Mouse (Mus musculus) forebrain, postnatal 0 days (tissue): ENCODE data around the gene Gm6377. TPM values are rescaled to one million over a fixed set of nuclear protein-coding genes. Genes with fewer than 3 reads are reported as not detected.

ENCODE experiments used
- ATAC-seq: fragments of 200-750 bp; cut with Nextera tagmentation; 2 replicates; pipeline ENCODE4 v1.8.0; 2017; ENCODE audit warnings: mild to moderate bottlenecking, moderate library complexity
- DNase-seq: peaks from one replicate; pipeline ENCODE4 v3.0.0-alpha.2; 2015
- H3K27ac ChIP-seq: fragments of 300-500 bp; sonication (generic); 2 replicates; pipeline ENCODE4 v1.5.1; 2014; ENCODE audit warnings: low read depth, mild to moderate bottlenecking, antibody characterized with exemption, low read length, moderate library complexity, mixed read lengths
- H3K27me3 ChIP-seq: fragments of 300-500 bp; sonication (generic); 2 replicates; pipeline ENCODE4 v1.6.1; 2014; ENCODE audit warnings: mild to moderate bottlenecking, low read length, mixed read lengths; ENCODE audit not compliant: insufficient read depth
- H3K36me3 ChIP-seq: fragments of 300-500 bp; sonication (generic); 2 replicates; pipeline ENCODE4 v1.6.1; 2014; ENCODE audit warnings: mild to moderate bottlenecking, moderate library complexity; ENCODE audit not compliant: insufficient read depth
- H3K4me1 ChIP-seq: fragments of 300-500 bp; sonication (generic); 2 replicates; pipeline ENCODE4 v1.6.1; 2014; ENCODE audit warnings: antibody characterized with exemption; ENCODE audit not compliant: insufficient read depth
- H3K4me2 ChIP-seq: fragments of 300-500 bp; sonication (generic); 2 replicates; pipeline ENCODE4 v1.6.1; 2014; ENCODE audit warnings: low read depth, mild to moderate bottlenecking, moderate library complexity
- H3K4me3 ChIP-seq: fragments of 300-500 bp; sonication (generic); 2 replicates; pipeline ENCODE4 v1.5.1; 2014; ENCODE audit warnings: low read depth, low read length, mixed read lengths
- H3K9ac ChIP-seq: fragments of 300-500 bp; sonication (generic); 2 replicates; pipeline ENCODE4 v1.6.1; 2014; ENCODE audit warnings: mild to moderate bottlenecking
- H3K9me3 ChIP-seq: fragments of 300-500 bp; sonication (generic); 2 replicates; pipeline ENCODE4 v1.6.1; 2016; ENCODE audit warnings: low read length
- CTCF ChIP-seq: sonication (generic); IDR thresholded peaks from 2 replicates; pipeline ENCODE4 v1.5.1; 2016; ENCODE audit warnings: antibody characterized with exemption, control low read depth, low read depth
- polyA plus RNA-seq: library from polyadenylated mRNA; unstranded; fragments of >200 nt; fragmentation: Nextera tagmentation; extraction: Ambion mirVana; gene quantifications from 2 replicates; pipeline ENCODE4 v1.2.1, GENCODE M21; 2015
- total RNA-seq: library from RNA; depleted of rRNA; stranded (reverse); fragments of >200 nt; gene quantifications from 2 replicates; pipeline ENCODE4 v1.2.3, GENCODE M21; 2014; rRNA removed

Gm6377 gene
- total and polyA plus RNA-seq, 2 experiments from 2014 or later = 0.06 TPM; not detected in 1

GRCm38 (mm10) chrX:109238163-109238562, 41.6 kb downstream of the Gm6377 start:
- Histone ChIP-seq H3K4me3 (no peak overlapping the region), H3K27me3 (no peaks in the 10 kb centered on the region), H3K36me3 (no peaks in the 10 kb centered on the region), H3K9me3 (no peaks in the 10 kb centered on the region), H3K27ac (no peak overlapping the region), H3K4me1 (no peaks in the 10 kb centered on the region), H3K9ac (no peak overlapping the region), H3K4me2 (no peak overlapping the region)
- ATAC-seq (no peak), DNase-seq (peak; percentile 1)
- peak; percentile 56 for TF ChIP-seq CTCF

Other genes starting within 250 kb of the Gm6377 start
- 0.46 and 1.2 TPM in 2 replicates for gene Hmgn5, start 183.4 kb upstream of the Gm6377 start, total RNA-seq
- 11.1 and 12.3 TPM in 2 replicates for gene Hmgn5, start 183.4 kb upstream of the Gm6377 start, polyA plus RNA-seq
- gene Sh3bgrl, start 101.4 kb upstream of the Gm6377 start, total RNA-seq = 190 and 193 TPM in 2 replicates
- gene Sh3bgrl, start 101.4 kb upstream of the Gm6377 start, polyA plus RNA-seq = 78.2 and 213 TPM in 2 replicates